Comparison of ENCODE assay signal across 11 mouse cellular contexts in the genomic region with DNA sequence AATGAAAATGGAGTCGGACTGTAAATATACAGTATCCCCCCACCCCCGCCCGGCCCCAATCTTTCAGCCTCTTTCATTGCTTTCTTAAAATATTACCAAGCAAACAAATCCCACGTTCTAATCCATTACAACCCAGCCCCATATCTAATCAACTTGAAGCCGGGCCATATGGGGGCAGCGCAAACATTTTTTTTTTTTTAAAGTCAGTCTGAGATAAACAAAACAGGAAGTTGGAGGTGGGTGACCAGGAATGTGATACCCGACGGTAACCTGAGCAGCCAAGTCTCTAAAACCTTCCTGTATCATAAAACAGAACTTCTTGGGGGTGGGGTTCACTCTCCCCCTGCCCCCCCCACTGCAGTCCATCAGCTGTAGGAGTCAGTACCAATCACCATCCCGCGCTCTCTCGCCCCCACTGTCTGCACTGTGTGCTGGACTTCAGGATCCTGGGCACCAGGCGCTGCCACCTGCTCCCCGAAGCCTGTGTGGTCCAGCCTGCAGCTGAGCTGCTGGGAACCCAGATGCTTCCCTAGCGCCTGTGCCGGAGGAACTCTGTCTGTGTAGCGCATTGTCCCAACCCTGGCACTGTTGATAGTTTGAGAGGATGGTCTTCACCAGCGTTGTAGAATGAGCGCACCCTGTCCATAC. TPM values are rescaled to one million over a fixed set of nuclear protein-coding genes. Genes with fewer than 3 reads are reported as not detected.
A peak's percentile ranks its signal among the peaks of the same experiment; 100 is the strongest.
DNase-seq lines count a peak whose midpoint lies in the region; ATAC-seq and TF ChIP-seq lines count a peak whose summit lies in the region.
"Had no signal": no experiment of that assay in that cellular context is flagged by ENCODE, and none has a peak within 500 bp of the region (broad histone marks: within the 10 kb centered on the region; RNA-seq: fewer than 3 reads in every experiment).

No protein-coding gene starts in this region.

- H3K9me3 ChIP-seq in kidney, postnatal 0 days (replicated peaks; ENCODE audit: low read length), result no peaks in the 10 kb centered on the region
- no peaks in the 10 kb centered on the region for H3K9me3 ChIP-seq in embryonic facial prominence, embryonic 11.5 days (replicated peaks; ENCODE audit: control insufficient read depth, low read length)
- H3K9me3 ChIP-seq in hindbrain, embryonic 15.5 days, result no peaks in the 10 kb centered on the region
- H3K9me3 ChIP-seq in stomach, embryonic 14.5 days (ENCODE audit: control insufficient read depth, low read depth, low read length), result no peaks in the 10 kb centered on the region
- H3K9me3 ChIP-seq: megakaryocyte, embryonic 14.5 days had no signal

- TF ChIP-seq CTCF in kidney, postnatal 0 days (IDR thresholded peaks at IDR 0.05; ENCODE audit: low read depth), result no peak

- H3K4me2 ChIP-seq in kidney, postnatal 0 days (ENCODE audit: low read length), result peak overlapping the region; percentile 35
- no peak overlapping the region for H3K4me2 ChIP-seq in embryonic facial prominence, embryonic 11.5 days (ENCODE audit: low read depth, low read length)
- H3K4me2 ChIP-seq in hindbrain, embryonic 15.5 days, result peak overlapping the region; percentile 29; the same call in 1 of the 2 replicates
- peak overlapping the region; percentile 22 for H3K4me2 ChIP-seq in stomach, embryonic 14.5 days (replicated peaks; ENCODE audit: low read depth, low read length)

- WGBS in kidney, postnatal 0 days, result 26% methylated on average over 18 of the region's 18 CpGs
- 37% methylated on average over 18 of the region's 18 CpGs for WGBS in embryonic facial prominence, embryonic 11.5 days
- WGBS in hindbrain, embryonic 15.5 days, result 45% methylated on average over 18 of the region's 18 CpGs
- WGBS in stomach, embryonic 14.5 days, result 34% methylated on average over 18 of the region's 18 CpGs

- peak; percentile 45; the same call in 1 of the 2 replicates for ATAC-seq in kidney, postnatal 0 days (replicated peaks; ENCODE audit: low FRiP score, low read depth)
- ATAC-seq in embryonic facial prominence, embryonic 11.5 days (replicated peaks; ENCODE audit: insufficient number of reproducible peaks, low FRiP score, low TSS enrichment, low read depth), result 0 out of 2 replicates have a peak, but pooled peaks have one; percentile 26
- ATAC-seq in hindbrain, embryonic 15.5 days (ENCODE audit: low FRiP score, low read depth), result no peak; the same call in 1 of the 2 replicates
- no peak for ATAC-seq in stomach, embryonic 14.5 days (ENCODE audit: insufficient number of reproducible peaks, insufficient read depth, low FRiP score, low read depth)

- no peak overlapping the region for H3K27ac ChIP-seq in kidney, postnatal 0 days
- H3K27ac ChIP-seq in embryonic facial prominence, embryonic 11.5 days (replicated peaks; ENCODE audit: low read depth, low read length), result no peak overlapping the region
- H3K27ac ChIP-seq in hindbrain, embryonic 15.5 days (replicated peaks), result no peak overlapping the region
- no peak overlapping the region for H3K27ac ChIP-seq in stomach, embryonic 14.5 days (ENCODE audit: low read length)

- H3K4me3 ChIP-seq in kidney, postnatal 0 days (replicated peaks; ENCODE audit: low read depth, low read length), result 0 out of 2 replicates have a peak overlapping the region, but pooled peaks have one; percentile 9
- H3K4me3 ChIP-seq in embryonic facial prominence, embryonic 11.5 days (ENCODE audit: low read depth, low read length), result no peak overlapping the region
- no peak overlapping the region for H3K4me3 ChIP-seq in hindbrain, embryonic 15.5 days
- H3K4me3 ChIP-seq in stomach, embryonic 14.5 days (ENCODE audit: low read depth, low read length), result no peak overlapping the region
- H3K4me3 ChIP-seq: megakaryocyte, embryonic 14.5 days had no signal

- H3K27me3 ChIP-seq in kidney, postnatal 0 days (ENCODE audit: insufficient read depth, low read length), result no peaks in the 10 kb centered on the region
- H3K27me3 ChIP-seq in embryonic facial prominence, embryonic 11.5 days (ENCODE audit: control insufficient read depth, insufficient read depth, low read length), result no peaks in the 10 kb centered on the region; the same call in 1 of the 2 replicates
- peaks cover 21% of the 10 kb centered on the region for H3K27me3 ChIP-seq in hindbrain, embryonic 15.5 days
- no peaks in the 10 kb centered on the region for H3K27me3 ChIP-seq in stomach, embryonic 14.5 days (ENCODE audit: control insufficient read depth, insufficient read depth, low read length)

- no peaks in the 10 kb centered on the region for H3K36me3 ChIP-seq in kidney, postnatal 0 days (ENCODE audit: insufficient read depth, low read length)
- H3K36me3 ChIP-seq in embryonic facial prominence, embryonic 11.5 days (replicated peaks; ENCODE audit: control insufficient read depth, insufficient read depth, low read depth, low read length), result no peaks in the 10 kb centered on the region
- no peaks in the 10 kb centered on the region for H3K36me3 ChIP-seq in hindbrain, embryonic 15.5 days
- H3K36me3 ChIP-seq in stomach, embryonic 14.5 days (ENCODE audit: control insufficient read depth, insufficient read depth, low read length), result no peaks in the 10 kb centered on the region

- no peak overlapping the region for H3K9ac ChIP-seq in kidney, postnatal 0 days (ENCODE audit: low read depth, low read length)
- H3K9ac ChIP-seq in embryonic facial prominence, embryonic 11.5 days (replicated peaks; ENCODE audit: low read length), result no peak overlapping the region
- no peak overlapping the region for H3K9ac ChIP-seq in hindbrain, embryonic 15.5 days
- no peak overlapping the region for H3K9ac ChIP-seq in stomach, embryonic 14.5 days (replicated peaks; ENCODE audit: low read depth, low read length)

- H3K4me1 ChIP-seq in kidney, postnatal 0 days (replicated peaks; ENCODE audit: insufficient read depth, low read length), result 0 out of 2 replicates have a peak, but pooled peaks cover 7% of the 10 kb centered on the region
- H3K4me1 ChIP-seq in embryonic facial prominence, embryonic 11.5 days (ENCODE audit: control insufficient read depth, insufficient read depth, low read length), result no peaks in the 10 kb centered on the region
- H3K4me1 ChIP-seq in hindbrain, embryonic 15.5 days (replicated peaks), result peaks cover 9% of the 10 kb centered on the region
- 0 out of 2 replicates have a peak, but pooled peaks cover 5% of the 10 kb centered on the region for H3K4me1 ChIP-seq in stomach, embryonic 14.5 days (ENCODE audit: control insufficient read depth, insufficient read depth, low read length)

- DNase-seq in kidney, postnatal 0 days (ENCODE audit: low spot score), result peak; percentile 36
- DNase-seq in kidney, adult 9 months, result no peak
- peak; percentile 32 for DNase-seq in embryonic facial prominence, embryonic 11.5 days (ENCODE audit: low spot score)
- no peak for DNase-seq in adrenal gland, adult (ENCODE audit: inconsistent age in 2 of 2, low spot score in 1 of 2)
- no peak for DNase-seq in urinary bladder, adult 18-20 months (ENCODE audit: low spot score in 2 of 2)
- DNase-seq: cerebellum, adult 8-10 months; layer of hippocampus, postnatal 36 days; right cerebral cortex, postnatal 4 days had no signal

RNA-seq across cellular contexts. Expression of gene Cldn14, which starts 32.6 kb away (rescaled TPM):
- polyA plus RNA-seq in kidney, postnatal 0 days (2015; fragmentation: Nextera tagmentation; extraction: Ambion mirVana), result 0.74 and 0.95 TPM in 2 replicates
- 0.33 TPM in 1 of 2 replicates, not detected in the other for polyA plus RNA-seq in embryonic facial prominence, embryonic 11.5 days (2014; fragmentation: Nextera tagmentation; extraction: Ambion mirVana)
- not detected in 2 replicates for polyA plus RNA-seq in hindbrain, embryonic 15.5 days (2015; fragmentation: Nextera tagmentation; extraction: Ambion mirVana)
- not detected in 2 replicates for polyA plus RNA-seq in stomach, embryonic 14.5 days (2014; fragmentation: Nextera tagmentation; extraction: Ambion mirVana)

RNA-seq across cellular contexts. Expression of gene Sim2, which starts 43.5 kb away (rescaled TPM):
- polyA plus RNA-seq in kidney, postnatal 0 days (2015; fragmentation: Nextera tagmentation; extraction: Ambion mirVana), result 3.0 and 3.1 TPM in 2 replicates
- 3.0 and 3.9 TPM in 2 replicates for polyA plus RNA-seq in embryonic facial prominence, embryonic 11.5 days (2014; fragmentation: Nextera tagmentation; extraction: Ambion mirVana)
- 0.06 TPM in 1 of 2 replicates, not detected in the other for polyA plus RNA-seq in hindbrain, embryonic 15.5 days (2015; fragmentation: Nextera tagmentation; extraction: Ambion mirVana)
- polyA plus RNA-seq in stomach, embryonic 14.5 days (2014; fragmentation: Nextera tagmentation; extraction: Ambion mirVana), result 0.22 and 0.27 TPM in 2 replicates

Comparison
In these comparisons a context has a peak if more than half of its experiments do, and no peak if none do; other contexts are left out.
1. DNase-seq: peak in kidney, postnatal 0 days (single experiment) and embryonic facial prominence, embryonic 11.5 days (single experiment); none in kidney, adult 9 months (single experiment), adrenal gland, adult (0 of 2) and urinary bladder, adult 18-20 months (0 of 2).
2. ATAC-seq: peak in kidney, postnatal 0 days (single experiment) and embryonic facial prominence, embryonic 11.5 days (single experiment); none in hindbrain, embryonic 15.5 days (single experiment) and stomach, embryonic 14.5 days (single experiment).